Mouse (Mus musculus): Measurements from ENCODE around the gene Poln.

DNA sequence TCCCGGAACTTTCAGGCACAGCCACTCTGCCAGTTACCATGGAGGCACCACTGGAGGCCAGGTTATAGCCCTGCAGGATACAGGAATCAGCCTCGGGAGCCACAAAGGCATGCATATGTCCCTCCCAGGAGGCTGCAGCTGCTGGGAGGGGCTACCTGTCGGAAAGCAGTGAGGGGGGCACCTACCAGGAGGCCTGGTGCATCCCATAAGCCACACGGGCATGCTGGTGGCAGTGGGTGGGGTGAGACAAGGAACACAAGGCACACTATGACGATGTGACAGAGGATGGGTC lies 6.1 kb upstream of the Poln start:
- no peak for TF ChIP-seq CTCF (IDR thresholded peaks at IDR 0.05; ENCODE audit: control insufficient read depth, insufficient read depth, low read length)
- no peak for TF ChIP-seq POLR2A (IDR thresholded peaks at IDR 0.05; ENCODE audit: borderline replicate concordance, control insufficient read depth, low read depth, low read length)
